Mouse (Mus musculus): Measurements from ENCODE around the gene Nckipsd.

DNA sequence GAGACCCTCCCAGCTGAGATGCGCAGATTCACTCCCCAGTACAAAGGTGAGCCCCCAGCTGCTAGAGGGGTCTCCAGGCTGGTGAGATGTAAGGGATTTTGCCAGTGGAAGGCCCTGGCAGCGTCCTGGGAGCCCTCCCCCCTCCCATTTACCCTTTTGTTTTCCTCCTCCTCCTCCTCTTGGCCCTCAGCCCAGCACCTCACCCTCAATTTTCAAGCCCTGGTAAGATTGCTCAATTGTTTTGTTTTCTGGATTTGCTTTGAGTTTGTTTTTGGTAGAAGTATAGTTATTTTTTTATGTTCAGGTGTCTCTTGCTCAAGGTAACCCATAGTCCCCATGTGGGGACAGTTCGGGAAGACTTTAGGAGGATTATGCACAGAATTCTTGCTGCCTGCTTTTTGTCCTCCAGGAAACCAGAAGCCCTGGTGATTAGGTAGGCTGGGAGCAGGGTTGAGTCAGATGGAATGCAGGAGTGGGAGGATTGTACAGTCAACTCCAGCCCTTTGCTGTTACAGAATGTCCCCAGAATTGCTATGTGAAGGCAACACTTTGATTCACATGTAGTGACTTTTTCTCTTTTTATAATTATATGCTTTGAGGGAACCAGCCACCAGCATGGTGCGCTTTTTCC lies 11.7 kb upstream of the Nckipsd start:
- no peak for TF ChIP-seq POLR2A (IDR thresholded peaks at IDR 0.05; ENCODE audit: extremely low read depth, insufficient read depth, low read length)
- no peak for TF ChIP-seq CTCF (IDR thresholded peaks at IDR 0.05; ENCODE audit: extremely low read depth, insufficient read depth, low read length)
